Mouse (Mus musculus) CH12.LX (cell line): ENCODE data around the gene Slc4a11. TPM values are rescaled to one million over a fixed set of nuclear protein-coding genes. Genes with fewer than 3 reads are reported as not detected.

Experiments used
- DNase-seq: peaks from one replicate; pipeline ENCODE4 v3.0.0-alpha.2; 2013; ENCODE audit errors: extremely low read depth
- H3K27ac ChIP-seq: 2 replicates; pipeline ENCODE4 v1.5.1; 2012; ENCODE audit warnings: low read depth, mild to moderate bottlenecking, control low read depth, moderate library complexity; ENCODE audit not compliant: insufficient read depth
- H3K27me3 ChIP-seq: replicated peaks from 2 replicates; pipeline ENCODE3; 2012; ENCODE audit warnings: inconsistent platforms
- H3K36me3 ChIP-seq, 2 experiments: replicated peaks in 1 of 2; 2 replicates each; pipeline versions ENCODE3 to v1.6.1; 2012; ENCODE audit warnings: inconsistent platforms in 1 of 2, low read length in 1 of 2, mild to moderate bottlenecking in 1 of 2, mixed read lengths in 1 of 2, moderate library complexity in 1 of 2; ENCODE audit not compliant: control insufficient read depth in 1 of 2, insufficient read depth in 1 of 2
- H3K4me1 ChIP-seq, 2 experiments: 2 replicates each; pipeline ENCODE4 v1.6.1; 2012; ENCODE audit warnings: inconsistent platforms in 1 of 2, moderate library complexity in 1 of 2; ENCODE audit not compliant: insufficient read depth in 2 of 2, control insufficient read depth in 1 of 2
- H3K4me2 ChIP-seq: 2 replicates; pipeline ENCODE4 v1.6.1; 2012; ENCODE audit warnings: low read depth, mild to moderate bottlenecking, control low read depth; ENCODE audit not compliant: poor library complexity, insufficient read depth, severe bottlenecking
- H3K4me3 ChIP-seq, 3 experiments: fragments of 150-350 bp in 1 of 3; sonication (generic) in 1 of 3; replicated peaks in 1 of 3; 2 replicates each; pipeline versions ENCODE3 to v1.5.1; 2011 to 2012; ENCODE audit warnings: low read depth in 2 of 3, low read length in 2 of 3, mild to moderate bottlenecking in 2 of 3, moderate library complexity in 2 of 3, control low read depth in 1 of 3, improper control_type of control experiment in 1 of 3, inconsistent platforms in 1 of 3, mixed read lengths in 1 of 3; ENCODE audit not compliant: poor library complexity in 1 of 3
- H3K79me2 ChIP-seq: replicated peaks from 2 replicates; pipeline ENCODE4 v1.6.1; 2012; ENCODE audit warnings: mild to moderate bottlenecking, moderate library complexity; ENCODE audit not compliant: control insufficient read depth, poor library complexity, insufficient read depth, severe bottlenecking; ENCODE audit errors: extremely low read depth
- H3K9ac ChIP-seq: 2 replicates; pipeline ENCODE4 v1.6.1; 2012; ENCODE audit warnings: low read depth, mild to moderate bottlenecking, control low read depth, moderate library complexity; ENCODE audit not compliant: insufficient read depth
- H3K9me3 ChIP-seq: replicated peaks from 2 replicates; pipeline ENCODE3; 2012; ENCODE audit warnings: low read length, inconsistent platforms, mixed read lengths
- BHLHE40 ChIP-seq: IDR thresholded peaks from 2 replicates; pipeline ENCODE4 v1.6.1; 2011; ENCODE audit warnings: mild to moderate bottlenecking, low read depth, low read length, improper control_type of control experiment
- CHD1 ChIP-seq: IDR thresholded peaks from 2 replicates; pipeline ENCODE4 v1.6.1; 2012; ENCODE audit warnings: low read depth, low read length, improper control_type of control experiment, inconsistent platforms
- CHD2 ChIP-seq: IDR thresholded peaks from 2 replicates; pipeline ENCODE4 v1.6.1; 2011; ENCODE audit warnings: low read length, improper control_type of control experiment
- CTCF ChIP-seq, 2 experiments: IDR thresholded peaks in 1 of 2; conservative IDR thresholded peaks in 1 of 2; 2 replicates each; pipeline ENCODE4 v1.5.1; 2011 to 2012; ENCODE audit warnings: low read depth in 2 of 2, low read length in 2 of 2, improper control_type of control experiment in 1 of 2, inconsistent platforms in 1 of 2, mild to moderate bottlenecking in 1 of 2, moderate library complexity in 1 of 2
- EP300 ChIP-seq: IDR thresholded peaks from 2 replicates; pipeline ENCODE4 v1.6.1; 2011; ENCODE audit warnings: low read length, improper control_type of control experiment
- JUND ChIP-seq: conservative IDR thresholded peaks from 2 replicates; pipeline ENCODE4 v1.6.1; 2011; ENCODE audit warnings: low read depth, low read length, improper control_type of control experiment
- MAX ChIP-seq: IDR thresholded peaks from 2 replicates; pipeline ENCODE4 v1.6.1; 2011; ENCODE audit warnings: low read length, improper control_type of control experiment
- NELFE ChIP-seq: IDR thresholded peaks from 2 replicates; pipeline ENCODE4 v1.6.1; 2011; ENCODE audit warnings: low read depth, low read length, improper control_type of control experiment
- POLR2A ChIP-seq: IDR thresholded peaks from 2 replicates; pipeline ENCODE4 v1.6.1; 2011; ENCODE audit warnings: low read depth, mild to moderate bottlenecking, improper control_type of control experiment, low read length
- RCOR1 ChIP-seq: conservative IDR thresholded peaks from 2 replicates; pipeline ENCODE4 v1.6.1; 2012; ENCODE audit warnings: low read depth, mild to moderate bottlenecking, inconsistent platforms, low read length, improper control_type of control experiment
- SIN3A ChIP-seq: IDR thresholded peaks from 2 replicates; pipeline ENCODE4 v1.6.1; 2012; ENCODE audit warnings: low read length, improper control_type of control experiment, inconsistent platforms
- TBP ChIP-seq: conservative IDR thresholded peaks from 2 replicates; pipeline ENCODE4 v1.6.1; 2011; ENCODE audit warnings: low read depth, low read length, improper control_type of control experiment
- UBTF ChIP-seq: IDR thresholded peaks from 2 replicates; pipeline ENCODE4 v1.6.1; 2012; ENCODE audit warnings: low read depth, mild to moderate bottlenecking, inconsistent platforms, low read length, improper control_type of control experiment, moderate library complexity
- USF1 ChIP-seq: IDR thresholded peaks from 2 replicates; pipeline ENCODE4 v1.6.1; 2014; ENCODE audit warnings: low read depth, mild to moderate bottlenecking, inconsistent platforms, low read length, improper control_type of control experiment
- USF2 ChIP-seq: conservative IDR thresholded peaks from 2 replicates; pipeline ENCODE4 v1.6.1; 2011; ENCODE audit warnings: low read depth, low read length, improper control_type of control experiment
- ZC3H11A ChIP-seq: IDR thresholded peaks from 2 replicates; pipeline ENCODE4 v1.6.1; 2012; ENCODE audit warnings: low read depth, mild to moderate bottlenecking, inconsistent platforms, low read length, improper control_type of control experiment
- ZKSCAN1 ChIP-seq: IDR thresholded peaks from 2 replicates; pipeline ENCODE4 v1.6.1; 2012; ENCODE audit warnings: low read depth, inconsistent platforms, low read length, improper control_type of control experiment, borderline replicate concordance
- ZMIZ1 ChIP-seq: IDR thresholded peaks from 2 replicates; pipeline ENCODE4 v1.6.1; 2012; ENCODE audit warnings: low read depth, mild to moderate bottlenecking, inconsistent platforms, low read length, improper control_type of control experiment
- ZNF384 ChIP-seq: IDR thresholded peaks from 2 replicates; pipeline ENCODE4 v1.6.1; 2012; ENCODE audit warnings: low read depth, low read length, improper control_type of control experiment, inconsistent platforms
- dilution Hi-C: fragments of 300-500 bp; cut with MboI; formaldehyde crosslinking; loops from 2 replicates; pipeline ENCODE4 v1.14.3; 2020; ENCODE audit warnings: low sequenced_read_pairs; ENCODE audit not compliant: extremely low pct_unique_long_range_greater_than_20kb, extremely low pct_ligation_motif_present
- in situ Hi-C: fragments of 300-500 bp; cut with MboI; formaldehyde crosslinking; loops from 3 replicates; pipeline ENCODE4 v1.14.3; 2019; ENCODE audit warnings: low sequenced_read_pairs, low pct_ligation_motif_present, low pct_unique_long_range_greater_than_20kb, mixed read lengths
- polyA plus RNA-seq: library from polyadenylated mRNA; unstranded; fragments of >175 nt; gene quantifications from 2 replicates; pipeline ENCODE4 v1.2.1, GENCODE M21; 2012; ENCODE audit warnings: low read depth; ENCODE audit not compliant: insufficient read length
- total RNA-seq, 2 experiments: library from RNA; depleted of rRNA; stranded (reverse); fragments of 300-350 nt in 1 of 2; fragments of >200 nt in 1 of 2; gene quantifications; 2 replicates each; pipeline ENCODE4 v1.2.3; 2012 to 2014

Gene Slc4a11
- total and polyA plus RNA-seq, 3 experiments, result 0.21 to 0.30 (median 0.27) TPM

GRCm38 (mm10) chr2:130707057-130707456, 9.7 kb upstream of the Slc4a11 start:
- Histone ChIP-seq H3K27ac (no peak overlapping the region), H3K9me3 (no peaks in the 10 kb centered on the region), H3K27me3 (no peaks in the 10 kb centered on the region), H3K36me3 (peaks cover 0 to 6% of the 10 kb centered on the region in 2 experiments), H3K4me3 (no peak overlapping the region), H3K9ac (peak overlapping the region; percentile 20), H3K4me1 (peaks cover 4 to 13% of the 10 kb centered on the region in 2 experiments), H3K79me2 (no peaks in the 10 kb centered on the region), H3K4me2 (peak overlapping the region; percentile 61; the same call in 1 of the 2 replicates)
- dilution Hi-C loops, result no loop called here
- peak; percentile 40 for TF ChIP-seq MAX
- no peak for TF ChIP-seq UBTF
- in situ Hi-C loops, result no loop called here
- peak; percentile 24 for DNase-seq

DNA sequence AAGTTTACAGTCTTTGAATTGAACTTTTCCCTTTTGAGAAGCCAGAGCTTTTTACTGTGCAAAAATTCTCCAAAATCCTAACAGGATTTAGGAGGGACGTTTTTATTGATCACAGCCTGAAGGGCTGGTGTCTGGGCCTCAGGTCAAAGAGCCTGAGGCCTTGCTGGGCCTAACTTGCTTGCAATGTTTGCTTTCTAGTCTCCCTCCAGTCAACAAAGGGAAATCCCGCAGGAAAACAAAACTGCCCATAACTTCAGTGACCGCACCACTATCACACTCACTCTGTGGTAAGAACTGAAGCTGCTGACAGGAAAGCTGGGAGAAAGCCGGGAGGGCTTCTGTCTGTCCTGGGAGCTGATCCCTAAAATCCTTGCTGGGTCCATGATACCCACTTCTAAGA, 9.3 kb upstream of the Slc4a11 start:
- H3K36me3 ChIP-seq, result peaks cover 0 to 5% of the 10 kb centered on the region in 2 experiments
- H3K9me3 ChIP-seq, result no peaks in the 10 kb centered on the region
- in situ Hi-C loops, result no loop called here
- peaks cover 4 to 13% of the 10 kb centered on the region in 2 experiments for H3K4me1 ChIP-seq
- no peaks in the 10 kb centered on the region for H3K79me2 ChIP-seq
- H3K27ac ChIP-seq, result no peak overlapping the region
- dilution Hi-C loops, result no loop called here
- H3K9ac ChIP-seq, result peak overlapping the region; percentile 20; the same call in 1 of the 2 replicates
- H3K27me3 ChIP-seq, result no peaks in the 10 kb centered on the region
- H3K4me3 ChIP-seq, result no peak overlapping the region
- no peak for DNase-seq
- H3K4me2 ChIP-seq, result peak overlapping the region; percentile 61
- TF ChIP-seq CHD2 (no peak), USF2 (no peak), CHD1 (no peak), TBP (no peak), ZMIZ1 (no peak), ZKSCAN1 (no peak), BHLHE40 (no peak), UBTF (no peak), JUND (no peak), NELFE (no peak), SIN3A (no peak), USF1 (no peak), EP300 (no peak), RCOR1 (no peak), POLR2A (no peak)

DNA sequence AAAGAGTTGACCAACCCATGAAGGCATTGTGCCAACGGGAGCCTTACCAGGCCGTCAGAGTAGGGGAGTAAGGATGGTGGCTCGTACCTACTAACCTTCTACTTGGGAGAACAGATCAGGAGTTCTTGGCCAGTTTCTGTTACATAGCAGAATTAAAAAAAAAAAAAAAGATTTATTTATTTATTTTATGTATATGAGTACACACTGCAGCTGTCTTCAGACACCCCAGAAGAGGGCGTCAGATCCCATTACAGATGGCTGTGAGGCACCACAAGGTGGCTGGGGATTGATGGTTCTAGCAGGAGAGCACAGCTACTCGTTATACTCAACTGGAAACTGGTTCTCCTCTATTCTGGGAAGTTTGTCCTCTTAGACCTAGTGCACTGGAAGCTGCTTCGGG, 7.9 kb upstream of the Slc4a11 start:
- Histone ChIP-seq H3K4me3 (no peak overlapping the region), H3K9me3 (no peaks in the 10 kb centered on the region), H3K9ac (no peak overlapping the region), H3K27ac (no peak overlapping the region), H3K36me3 (peaks cover 0 to 5% of the 10 kb centered on the region in 2 experiments), H3K4me1 (peaks cover 4 to 13% of the 10 kb centered on the region in 2 experiments), H3K4me2 (no peak overlapping the region), H3K79me2 (no peaks in the 10 kb centered on the region), H3K27me3 (peaks cover 2% of the 10 kb centered on the region)
- TF ChIP-seq ZC3H11A, result no peak
- peak; percentile 50 for TF ChIP-seq ZNF384
- peak in 1 of 2 experiments; percentile 51; a peak in 2 of 4 replicates for TF ChIP-seq CTCF (conservative IDR thresholded peaks at IDR 0.05 in 1 of 2, IDR thresholded peaks at IDR 0.05 in 1 of 2; ENCODE audit: low read depth in 2 of 2, low read length in 2 of 2)
- DNase-seq, result no peak
- dilution Hi-C loops, result no loop called here
- in situ Hi-C loops, result no loop called here
